Mouse (Mus musculus) kidney, adult 11 months (tissue): ENCODE data around the gene Prkn.

ENCODE experiments used
- DNase-seq: peaks from one replicate; pipeline ENCODE4 v3.0.0; 2022

The Prkn gene

DNA sequence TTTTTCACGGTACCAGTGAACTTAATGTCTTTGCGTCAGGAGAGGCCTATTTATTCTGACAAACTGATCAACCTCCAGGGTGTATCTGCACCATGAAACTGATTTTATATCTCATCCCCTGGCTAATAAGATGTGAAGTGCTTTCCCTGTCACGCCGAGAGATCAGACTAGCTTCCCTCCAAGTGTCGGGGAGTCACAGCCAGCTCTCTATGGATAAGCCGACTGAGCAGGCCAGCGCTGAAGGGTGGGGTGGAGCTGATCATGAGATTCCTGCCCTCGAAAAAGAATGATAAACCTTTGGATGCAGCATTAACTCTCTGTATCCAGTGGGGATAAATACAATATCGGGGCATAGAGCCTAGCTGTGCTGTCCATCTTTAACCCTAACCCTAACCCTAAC lies 1160.1 kb downstream of the Prkn start:
- DNase-seq = no peak

DNA sequence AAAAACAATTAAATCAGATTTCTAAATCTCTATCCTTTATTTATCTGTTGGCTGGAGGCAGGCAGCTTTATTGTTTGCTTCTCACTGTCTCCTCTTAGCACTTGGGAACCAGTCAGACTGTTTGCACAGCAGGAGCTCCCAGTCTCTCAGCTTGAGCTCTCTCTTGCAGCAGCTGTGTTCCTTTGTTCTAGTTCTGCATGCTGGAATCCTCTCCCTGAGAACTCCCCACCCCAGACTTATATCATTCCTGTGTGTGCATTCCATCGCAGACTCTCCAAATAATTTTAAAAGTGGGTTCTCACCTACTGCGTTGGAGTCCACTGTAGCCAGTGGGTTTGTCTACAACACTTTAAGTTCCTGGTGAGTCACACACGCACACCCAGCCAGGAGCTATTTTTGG lies 1181.1 kb downstream of the Prkn start:
- DNase-seq = no peak

DNA sequence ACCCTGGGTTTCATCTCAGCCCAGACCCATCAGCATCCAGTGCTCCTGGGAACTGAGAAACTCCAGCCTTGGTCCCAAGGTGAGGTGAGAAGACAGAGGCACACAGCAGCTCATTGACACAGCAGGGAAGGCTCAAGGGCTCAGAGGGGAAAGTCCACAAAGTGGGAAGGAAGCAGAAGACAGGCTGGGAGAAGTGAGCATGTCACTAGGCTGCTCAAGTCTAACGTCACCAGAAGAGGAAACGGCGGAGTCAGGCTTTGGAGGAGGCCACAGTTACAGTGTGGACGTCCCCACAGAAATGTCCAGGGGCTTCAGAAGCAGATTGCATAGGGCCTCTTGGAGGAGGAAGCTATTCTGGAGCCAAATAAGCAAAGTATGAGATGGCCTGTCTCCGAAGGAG lies 1189.2 kb downstream of the Prkn start:
- no peak for DNase-seq

DNA sequence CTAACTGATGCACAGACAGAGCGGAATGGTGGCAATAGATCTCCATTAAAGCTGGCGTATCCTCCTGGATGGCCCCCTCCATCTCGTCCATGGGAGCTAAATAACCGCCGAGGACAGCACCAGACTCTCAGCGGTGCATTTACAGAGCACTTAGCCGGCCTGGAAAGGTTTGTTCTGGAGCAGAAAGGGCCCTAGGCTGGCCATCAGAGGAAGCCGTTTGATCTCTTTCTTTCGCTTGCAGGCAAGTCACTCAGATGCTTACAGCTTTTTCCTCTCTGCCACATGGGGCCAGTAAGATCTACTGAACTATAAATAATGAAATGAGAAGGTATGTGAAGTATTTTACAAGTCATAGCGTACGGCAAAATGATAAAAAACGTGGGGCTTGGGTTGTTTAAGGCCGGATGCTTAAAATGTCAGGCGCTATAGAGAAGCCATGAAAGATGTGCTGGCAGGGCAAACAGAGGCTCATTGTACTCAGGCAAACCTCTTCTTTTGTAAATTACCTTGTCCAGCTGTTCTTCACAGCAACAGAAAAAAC lies 1189.8 kb downstream of the Prkn start:
- no peak for DNase-seq

DNA sequence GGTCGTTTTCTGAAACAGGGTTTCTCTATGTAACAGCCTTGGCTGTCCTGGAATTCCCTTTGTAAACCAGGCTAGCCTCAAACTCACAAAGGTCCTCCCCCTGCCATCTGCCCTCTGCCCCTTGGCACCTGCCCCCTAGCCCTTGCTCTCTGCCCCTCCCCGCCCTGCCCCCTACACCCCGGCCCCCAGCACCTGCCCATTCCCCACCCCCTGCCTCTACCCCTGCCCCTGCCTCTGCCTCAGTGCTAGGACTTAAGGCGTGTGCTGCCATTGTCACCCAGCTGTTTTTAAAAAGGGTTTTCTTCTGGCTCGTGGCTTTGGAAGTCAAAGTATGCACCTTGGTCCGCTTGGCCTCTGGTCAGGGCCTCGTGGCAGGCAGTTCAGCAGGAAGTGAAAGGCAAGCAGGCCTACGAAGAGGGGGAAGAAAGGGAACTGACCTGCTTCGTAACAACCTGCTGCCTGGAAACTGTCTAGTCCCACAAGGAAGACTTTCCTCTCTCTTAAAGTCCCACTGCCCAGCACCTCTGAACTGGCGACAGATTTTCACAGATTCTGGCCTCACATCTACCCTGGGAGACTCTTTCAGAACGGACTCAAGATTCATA lies 1190.5 kb downstream of the Prkn start:
- DNase-seq = peak; percentile 30

DNA sequence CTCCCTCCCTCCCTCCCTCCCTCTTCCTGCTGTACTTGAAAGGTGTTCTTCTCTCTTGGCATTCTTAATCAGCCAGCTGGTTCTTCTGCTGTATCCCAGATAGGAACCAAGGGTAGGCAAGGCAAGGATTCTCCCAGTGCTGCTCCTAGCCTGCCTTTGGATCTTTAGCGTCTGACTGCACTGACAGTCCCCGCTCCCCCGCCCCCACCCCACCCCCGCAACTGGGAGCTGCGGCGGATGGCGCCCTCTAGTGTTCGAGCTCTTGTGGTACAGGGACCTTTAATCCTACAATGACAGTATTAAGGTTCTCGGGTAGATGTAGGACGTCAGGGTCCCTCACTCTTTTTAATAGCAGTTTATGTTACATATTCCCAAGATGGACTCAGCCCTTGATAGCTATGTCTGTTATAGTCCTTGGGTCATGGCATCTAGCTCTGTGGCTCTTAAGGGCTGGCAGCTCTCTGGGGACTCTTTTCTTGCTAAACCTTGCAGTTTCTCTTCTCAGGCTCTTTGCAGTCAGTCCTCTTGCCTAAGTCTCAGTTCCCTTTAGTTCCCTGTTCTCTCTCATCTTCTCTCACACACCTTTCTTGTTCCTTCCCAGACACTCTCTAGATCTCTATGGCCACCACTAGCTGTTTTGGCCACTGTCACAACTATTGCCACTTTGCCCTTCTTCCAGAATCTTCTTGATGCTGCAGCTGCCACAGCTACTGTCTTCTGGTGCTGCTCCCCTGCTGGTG lies 1191.2 kb downstream of the Prkn start:
- peak; percentile 41 for DNase-seq

DNA sequence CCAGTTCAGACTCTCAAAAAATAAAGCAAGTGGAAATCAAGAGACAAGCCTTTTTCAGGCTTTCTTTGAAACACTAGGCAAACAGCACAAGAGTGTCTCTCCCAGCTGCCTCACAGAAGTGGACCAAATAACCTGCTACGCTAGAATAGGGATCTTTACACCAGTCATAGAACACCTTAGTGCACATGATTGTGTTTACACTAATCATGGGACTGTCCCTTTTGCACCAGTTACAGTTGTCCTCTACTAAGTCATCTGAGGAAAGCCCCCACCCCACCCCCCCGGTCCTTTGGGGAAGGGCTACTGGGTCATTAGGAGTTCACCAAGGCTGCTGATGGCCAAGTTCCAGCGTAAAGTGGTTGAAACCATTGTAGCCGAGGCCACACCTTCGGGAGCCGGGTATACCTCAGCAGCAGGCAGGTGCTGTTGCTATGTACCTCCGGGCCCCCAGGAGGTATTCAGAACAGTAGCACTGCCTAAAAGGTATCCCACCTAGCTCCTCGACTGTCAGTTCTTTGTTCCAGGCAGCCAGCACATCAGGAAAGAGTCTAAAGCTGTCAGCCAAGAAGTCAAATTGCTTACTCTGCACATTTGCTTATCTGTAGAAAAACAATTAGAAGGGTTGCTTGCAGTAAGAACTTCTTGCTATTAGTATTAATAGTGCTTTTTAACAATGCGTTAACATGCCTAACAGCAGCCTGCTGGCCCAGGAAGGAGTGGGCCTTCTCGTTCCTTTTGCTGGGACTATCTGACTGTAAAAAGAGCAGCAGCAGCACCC lies 1192.0 kb downstream of the Prkn start:
- DNase-seq = no peak

DNA sequence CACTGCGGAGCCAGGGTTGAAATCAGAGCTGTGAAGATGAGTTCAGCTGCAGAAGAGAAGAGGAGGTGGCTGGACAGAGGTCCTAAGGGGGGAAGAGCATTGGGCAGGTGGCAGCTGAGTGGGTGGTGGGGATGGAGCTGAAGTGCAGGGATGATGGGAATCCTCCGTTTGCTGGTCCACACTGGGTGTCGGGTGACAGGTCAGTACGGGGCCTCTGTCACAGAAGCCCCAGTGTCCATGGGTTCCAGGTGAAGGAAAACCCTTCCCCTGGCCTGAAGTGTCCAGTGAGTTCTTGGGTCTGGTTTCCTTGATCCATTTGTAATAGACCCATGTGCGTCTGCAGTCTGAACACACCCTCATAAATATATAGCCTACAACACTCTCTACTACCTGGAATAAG lies 1195.2 kb downstream of the Prkn start:
- DNase-seq = no peak

DNA sequence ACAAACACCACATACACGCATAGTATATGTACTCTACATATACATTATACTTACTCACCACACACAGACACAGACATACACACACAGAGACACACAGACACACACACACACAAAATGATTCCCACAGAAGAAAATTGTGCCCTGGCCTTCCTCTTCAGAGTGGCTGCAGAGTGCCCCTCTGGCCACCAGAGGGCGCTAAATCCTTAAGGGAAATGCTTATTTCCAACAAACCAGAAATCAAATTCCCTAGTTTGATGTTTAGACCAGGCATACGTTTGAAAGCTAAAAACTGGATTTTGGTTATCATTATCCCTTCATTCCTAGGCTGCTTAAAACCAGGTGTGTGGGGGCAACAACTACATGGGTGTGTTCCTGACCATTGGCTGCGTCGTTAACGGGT lies 1196.0 kb downstream of the Prkn start:
- DNase-seq = no peak

DNA sequence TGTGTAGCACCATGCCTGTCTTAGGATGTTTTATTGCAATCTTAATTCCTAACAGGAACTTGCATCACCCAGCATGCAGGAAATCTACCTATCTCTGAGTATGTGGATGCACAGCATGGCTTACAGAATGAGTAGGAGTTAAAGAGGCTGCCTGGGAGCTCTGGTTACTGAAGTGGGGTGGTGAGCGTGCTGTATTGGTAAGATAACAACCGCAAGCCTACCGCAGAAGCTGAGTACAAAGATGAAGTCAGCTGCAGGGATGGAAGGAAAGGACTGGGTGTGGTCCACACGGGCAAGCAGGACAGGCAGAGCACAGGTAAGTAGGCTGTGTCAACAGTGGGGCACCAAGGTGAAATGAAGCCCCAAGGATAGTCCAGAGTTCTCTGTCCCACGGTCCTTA lies 1196.9 kb downstream of the Prkn start:
- DNase-seq = no peak

DNA sequence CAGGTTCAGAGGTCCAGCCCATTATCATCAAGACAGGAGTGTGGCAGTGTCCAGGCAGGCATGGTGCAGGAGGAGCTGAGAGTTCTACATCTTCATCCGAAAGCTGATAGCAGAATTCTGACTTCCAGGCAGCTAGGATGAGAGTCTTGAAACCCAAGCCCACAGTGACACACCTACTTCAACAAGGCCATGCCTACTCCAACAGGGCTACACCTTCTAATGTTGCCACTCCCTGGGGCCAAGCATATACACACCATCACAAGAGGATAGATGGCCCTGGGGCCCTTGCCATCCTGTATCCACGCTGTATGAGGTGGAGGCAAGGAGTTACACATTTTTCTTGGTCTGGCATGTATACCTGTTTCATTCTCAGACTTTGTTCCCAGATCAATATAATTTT lies 1197.4 kb downstream of the Prkn start:
- no peak for DNase-seq

DNA sequence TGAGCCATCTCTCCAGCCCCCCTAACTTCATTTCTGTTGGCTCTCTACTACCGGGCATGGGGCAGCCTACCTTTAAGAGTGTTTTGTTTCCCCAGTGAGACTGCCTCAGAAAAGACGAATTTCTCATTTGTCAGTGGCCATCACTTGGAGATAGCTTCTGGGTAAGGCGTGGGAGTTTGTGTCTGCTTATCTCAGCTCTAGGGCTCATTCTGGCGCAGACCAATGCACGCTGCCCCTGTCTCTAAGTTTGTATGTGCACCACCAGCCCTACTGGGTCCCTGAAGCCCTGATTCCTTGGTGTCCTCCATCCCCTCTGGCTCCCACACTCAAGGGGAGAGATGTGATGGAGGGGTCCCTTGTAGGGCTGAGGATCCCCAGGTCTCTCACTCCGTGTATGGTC lies 1198.3 kb downstream of the Prkn start:
- DNase-seq = no peak

DNA sequence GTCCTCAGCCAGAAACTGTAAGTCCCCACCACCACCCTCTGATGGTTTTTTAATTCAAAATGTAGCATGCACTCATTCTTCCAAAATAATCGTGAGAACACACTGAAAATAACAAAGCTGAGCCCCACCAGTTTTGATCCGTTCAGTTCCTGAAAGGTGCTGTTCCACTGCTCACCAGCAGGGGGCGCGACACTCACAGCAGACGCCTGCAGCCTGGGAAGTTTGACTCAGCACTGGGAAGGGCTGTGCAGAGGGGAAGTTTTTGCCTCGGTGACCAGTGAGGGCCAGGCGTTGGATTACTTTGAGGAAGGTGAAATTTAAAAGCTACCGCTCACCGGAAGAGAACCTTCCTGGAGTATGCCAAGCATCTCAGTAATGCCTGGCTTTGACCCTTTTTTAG lies 1199.0 kb downstream of the Prkn start:
- peak; percentile 46 for DNase-seq

DNA sequence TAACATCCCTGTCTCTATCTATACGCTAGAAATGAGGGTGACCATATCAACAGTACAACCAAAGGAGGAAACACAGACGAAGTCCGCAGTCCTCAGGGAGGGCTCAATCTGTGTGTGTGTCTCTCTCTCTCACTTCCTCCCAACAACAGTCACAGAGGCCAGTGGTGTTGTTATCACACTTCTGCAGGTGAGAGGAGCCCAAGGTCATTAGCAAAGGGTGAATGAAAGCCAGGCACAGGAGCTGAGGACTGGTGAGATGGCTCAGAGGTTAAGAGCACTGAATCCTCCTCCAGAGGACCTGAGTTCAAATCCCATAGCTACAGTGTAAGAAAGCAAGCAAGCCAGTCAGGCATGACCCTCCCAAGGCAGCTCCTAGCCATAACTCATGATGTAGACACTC lies 1199.7 kb downstream of the Prkn start:
- no peak for DNase-seq

DNA sequence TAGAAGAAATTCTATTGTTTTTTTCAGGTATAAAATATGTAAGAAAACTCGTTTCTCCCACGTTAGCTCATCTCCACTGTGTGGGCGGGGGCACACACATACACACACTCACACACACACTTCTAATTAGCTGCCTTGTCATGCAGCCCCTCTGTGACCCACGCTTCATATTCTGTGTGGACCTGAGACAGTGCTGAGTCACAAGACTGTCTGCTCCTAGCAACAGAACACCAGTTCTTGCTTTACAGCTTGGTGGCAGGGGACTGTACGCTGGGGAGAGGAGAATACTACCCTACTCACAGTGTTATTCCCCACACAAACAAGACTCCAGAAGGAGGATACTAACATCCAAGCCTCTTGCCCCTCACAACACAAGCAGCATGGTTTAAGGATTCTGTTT lies 1200.4 kb downstream of the Prkn start:
- DNase-seq = no peak

DNA sequence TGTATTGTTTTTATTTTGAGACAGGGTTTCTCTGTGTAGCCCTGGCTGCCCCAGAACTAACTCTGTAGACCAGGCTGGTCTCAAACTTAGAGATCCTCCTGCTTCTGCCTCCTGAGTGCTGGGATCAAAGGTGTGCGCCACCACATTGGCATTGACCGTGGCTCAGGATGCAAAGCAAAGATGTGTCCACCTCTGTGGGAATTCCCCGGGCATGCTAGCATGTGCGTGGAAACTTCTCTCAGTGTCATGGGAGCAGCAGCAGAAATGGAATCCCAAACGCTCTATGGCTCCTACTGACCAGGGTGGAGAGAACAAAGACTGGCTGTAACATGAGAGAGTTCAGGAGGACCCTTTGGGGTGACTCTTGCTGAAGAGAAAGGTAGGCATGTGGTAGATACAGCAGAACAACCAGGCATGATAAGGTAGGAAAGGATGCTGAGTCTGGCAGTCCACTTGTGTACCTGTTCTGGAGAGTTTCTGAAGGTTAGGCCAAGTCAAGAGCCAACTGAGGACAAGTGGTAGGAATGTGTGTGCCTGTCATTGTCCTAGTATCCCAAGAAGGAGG lies 1201.0 kb downstream of the Prkn start:
- DNase-seq = no peak

DNA sequence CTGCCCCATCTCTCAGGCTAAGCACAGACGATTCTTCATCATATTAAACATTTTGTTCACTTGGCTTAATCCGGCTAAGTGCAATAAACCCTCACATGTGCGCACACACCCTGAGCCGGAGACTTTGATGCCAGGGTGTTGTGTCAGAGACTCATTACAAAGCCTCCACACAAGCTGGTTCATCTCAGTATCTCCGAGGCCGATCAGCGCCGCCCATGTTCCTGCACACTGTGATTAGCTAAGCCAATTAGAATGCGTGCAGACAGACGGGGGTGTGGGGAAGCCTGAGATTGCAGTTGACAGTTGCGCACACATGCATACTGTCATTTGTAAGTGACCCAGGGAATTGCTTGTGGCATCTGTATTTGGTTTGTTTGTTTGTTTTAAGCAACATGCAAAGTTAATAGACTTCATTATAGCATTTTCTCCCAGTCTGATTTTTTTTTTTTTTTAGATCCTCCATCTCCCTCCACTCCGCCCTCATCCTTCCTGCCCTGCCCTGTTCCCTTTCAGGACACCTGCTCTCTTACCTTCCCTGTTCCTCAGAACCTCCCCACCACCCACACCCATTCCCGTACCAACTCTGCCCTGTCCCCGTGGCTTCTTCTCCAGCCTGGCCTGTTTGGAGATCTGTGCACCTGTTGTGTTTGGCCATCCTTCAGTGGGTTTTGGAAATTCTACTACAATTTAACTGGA lies 1202.5 kb downstream of the Prkn start:
- DNase-seq = no peak

DNA sequence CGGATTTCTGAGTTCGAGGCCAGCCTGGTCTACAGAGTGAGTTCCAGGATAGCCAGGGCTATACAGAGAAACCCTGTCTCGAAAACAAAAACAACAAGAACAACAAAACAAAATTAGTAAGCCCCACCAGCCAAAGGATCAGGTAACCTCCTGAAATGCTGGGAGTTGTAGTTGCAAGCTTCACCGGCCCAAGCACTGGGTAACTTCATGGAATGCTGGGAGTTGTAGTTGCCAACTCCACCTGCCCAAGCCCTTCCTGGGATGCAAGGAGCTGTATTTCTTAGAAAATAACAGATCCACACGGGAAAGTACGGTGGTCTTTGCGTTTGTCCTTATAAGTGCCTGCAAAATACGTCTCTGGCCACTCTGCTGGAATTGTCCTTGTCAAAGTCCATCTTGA lies 1204.0 kb downstream of the Prkn start:
- no peak for DNase-seq

DNA sequence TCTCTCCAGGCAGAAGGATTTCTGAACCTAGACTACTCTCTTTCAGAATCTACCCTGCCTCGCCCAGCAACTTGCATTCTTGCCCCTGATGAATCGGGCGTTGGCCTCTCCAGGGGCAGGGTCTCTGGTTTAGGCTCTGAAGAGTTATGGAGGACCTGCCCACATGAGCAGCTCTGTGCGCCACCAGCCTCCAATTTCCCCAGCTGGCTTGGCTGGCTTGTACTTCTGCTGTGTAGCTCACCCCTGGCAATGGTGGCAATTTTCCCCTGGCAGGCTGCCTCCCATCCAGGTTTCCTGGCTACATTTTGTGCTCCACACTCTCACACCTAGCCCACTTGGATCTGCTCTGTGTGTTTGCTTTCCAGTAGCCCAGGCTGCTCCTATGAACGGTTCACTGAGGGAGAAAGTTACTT lies 1205.7 kb downstream of the Prkn start:
- no peak for DNase-seq

DNA sequence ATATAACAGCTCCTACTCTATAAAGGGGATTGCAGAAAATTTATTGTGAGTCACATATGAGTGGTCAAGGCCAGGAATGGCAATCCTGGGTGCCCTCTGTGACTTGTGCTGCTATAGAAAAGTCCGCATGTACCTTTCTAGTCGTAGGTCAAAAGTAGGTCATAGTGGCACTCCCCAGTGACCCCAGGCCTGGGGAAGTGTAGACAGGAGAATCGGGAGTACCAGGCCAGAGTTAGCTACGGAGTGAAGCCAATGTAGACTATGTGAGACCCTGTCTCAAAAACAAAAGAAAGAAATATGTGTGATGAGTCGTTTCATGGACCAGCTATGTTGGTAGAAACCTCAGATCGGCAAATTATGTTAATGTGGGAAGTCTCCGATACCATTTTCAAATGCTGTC lies 1206.8 kb downstream of the Prkn start:
- DNase-seq = no peak

DNA sequence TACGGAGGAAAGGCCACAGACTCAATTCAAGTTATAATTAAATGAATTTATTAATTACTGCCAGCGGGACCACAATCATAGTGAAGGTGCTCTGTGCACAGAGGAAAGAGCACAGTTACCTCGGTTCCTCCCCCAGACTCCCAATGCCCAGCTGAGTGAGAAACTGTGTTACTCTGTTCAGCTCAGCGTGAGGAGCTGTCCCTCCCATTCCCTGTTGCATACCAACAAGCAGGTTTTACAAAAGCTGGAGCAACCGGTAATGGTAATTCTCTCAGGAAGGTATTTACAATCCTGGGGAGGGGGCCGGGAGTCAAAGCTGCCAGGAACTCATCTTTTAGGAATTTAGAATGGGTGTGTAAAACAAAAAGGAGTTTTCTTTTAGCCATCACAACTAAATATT lies 1207.3 kb downstream of the Prkn start:
- no peak for DNase-seq

DNA sequence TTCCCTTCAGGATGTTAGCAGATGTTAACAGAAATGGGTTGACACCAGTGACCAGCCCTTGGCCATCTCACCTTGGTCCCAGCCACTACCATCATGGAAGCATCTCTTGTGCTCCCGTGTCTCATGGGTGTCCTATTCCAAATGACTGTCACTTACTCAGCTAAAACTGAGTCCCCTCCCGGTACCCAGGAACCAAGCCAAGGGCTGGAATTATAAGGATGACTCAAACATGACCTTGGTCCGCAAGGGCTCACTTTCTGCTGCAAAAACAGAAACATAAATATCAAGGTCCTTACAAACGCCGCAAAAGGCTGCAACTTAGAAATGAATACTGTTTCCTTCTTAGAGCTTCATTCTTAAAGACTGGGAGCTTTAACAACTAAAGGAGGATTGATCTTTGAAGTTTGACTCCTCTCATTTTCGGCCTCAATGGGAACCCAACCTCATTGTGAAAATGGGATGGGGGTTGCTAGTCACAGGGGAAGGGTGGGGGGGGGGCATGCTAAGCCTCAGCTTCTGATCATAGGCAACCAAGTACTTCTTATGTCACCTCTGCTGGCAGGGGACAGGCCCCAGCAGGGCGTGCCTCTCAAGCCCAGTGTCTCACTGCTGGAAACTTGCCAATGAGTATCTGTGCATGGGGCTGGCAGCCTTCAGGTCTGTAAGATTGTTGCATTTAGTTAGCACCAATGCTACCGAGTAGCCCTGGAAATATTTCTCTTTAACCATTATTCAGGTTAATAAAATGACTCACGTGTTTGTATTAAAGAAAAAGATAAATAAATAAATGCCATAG lies 1208.7 kb downstream of the Prkn start:
- DNase-seq = no peak
